Mouse (Mus musculus): ENCODE data around the gene Me1. TPM values are rescaled to one million over a fixed set of nuclear protein-coding genes. Genes with fewer than 3 reads are reported as not detected.
A peak's percentile ranks its signal among the peaks of the same experiment; 100 is the strongest.
"Not testable (repeated sequence)": the region's sequence is repeated elsewhere in the genome, so short reads cannot be mapped to it uniquely, and the experiment has no call there.

Me1 gene
- total RNA-seq, 2 experiments from 2014 or later, result 73.0 to 84.6 TPM

DNA sequence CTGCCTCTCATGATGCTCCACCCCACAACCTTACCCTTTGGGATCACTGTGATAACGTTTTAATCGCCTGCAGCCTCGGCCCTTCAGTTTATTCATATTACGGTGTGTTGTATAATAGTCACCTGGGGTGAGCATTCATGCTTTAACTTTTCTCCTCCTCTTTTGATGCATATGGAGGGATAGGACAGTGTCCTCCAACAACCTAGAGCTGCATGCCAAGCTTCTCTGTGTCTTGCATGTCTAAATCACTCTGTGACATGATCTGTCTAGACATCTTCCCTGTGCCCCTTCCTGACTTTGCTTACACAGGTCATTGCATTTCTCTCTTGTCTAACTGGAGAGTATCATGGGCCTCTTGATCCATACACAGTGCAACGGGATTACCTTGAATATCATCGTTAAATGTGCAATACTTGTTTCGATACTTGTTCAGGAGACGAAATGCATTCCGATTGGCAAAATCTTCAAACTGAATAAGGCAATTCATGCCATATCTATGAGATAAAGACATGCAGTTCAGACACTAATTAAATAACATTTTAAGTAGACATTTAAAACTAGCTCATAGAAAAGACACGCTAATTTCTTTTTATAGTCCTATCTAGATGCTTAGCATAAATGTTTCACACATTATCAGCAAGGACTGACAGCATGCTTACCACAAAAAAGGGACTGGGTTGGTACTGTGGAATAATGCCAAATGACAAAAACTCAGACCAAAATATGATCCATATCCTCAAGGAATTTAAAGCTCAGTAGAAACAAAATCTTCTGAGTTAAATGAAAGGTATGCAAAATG is 76.2 kb downstream of the Me1 start:
- DNase-seq, result no peak
- intact Hi-C loops (cut with DNase I), result no loop called here

DNA sequence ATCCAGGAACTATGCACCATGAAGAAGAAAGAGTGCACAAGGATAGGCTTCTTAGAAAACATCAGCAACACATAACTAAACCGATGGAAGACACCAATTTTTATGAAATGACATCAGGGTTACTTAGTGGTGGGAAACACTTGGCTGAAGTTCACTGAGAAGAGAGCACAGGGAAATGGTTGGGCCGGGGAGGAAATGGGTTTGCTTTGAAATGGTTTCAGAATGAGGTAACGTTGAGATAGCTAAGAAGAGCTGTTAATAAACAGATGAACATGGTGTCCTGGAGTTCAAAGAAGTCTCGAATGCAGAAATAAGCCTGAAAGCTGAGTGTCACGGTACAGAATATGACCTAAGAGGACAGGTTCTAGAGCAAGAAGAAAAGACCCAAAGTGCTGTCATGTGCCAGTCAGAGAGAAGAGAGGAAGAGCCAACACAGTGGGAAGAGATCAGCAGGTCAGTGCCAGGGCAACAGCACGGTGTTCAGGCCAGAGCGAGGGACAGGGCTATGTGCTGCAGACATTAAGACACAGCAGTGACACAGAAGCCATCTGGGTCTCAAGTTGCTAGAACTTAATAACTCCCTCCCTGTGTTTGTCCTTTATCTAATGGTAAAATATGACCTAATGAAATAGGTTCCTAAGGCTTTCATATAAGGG is 77.8 kb downstream of the Me1 start:
- intact Hi-C loops (cut with DNase I), result no loop called here

DNA sequence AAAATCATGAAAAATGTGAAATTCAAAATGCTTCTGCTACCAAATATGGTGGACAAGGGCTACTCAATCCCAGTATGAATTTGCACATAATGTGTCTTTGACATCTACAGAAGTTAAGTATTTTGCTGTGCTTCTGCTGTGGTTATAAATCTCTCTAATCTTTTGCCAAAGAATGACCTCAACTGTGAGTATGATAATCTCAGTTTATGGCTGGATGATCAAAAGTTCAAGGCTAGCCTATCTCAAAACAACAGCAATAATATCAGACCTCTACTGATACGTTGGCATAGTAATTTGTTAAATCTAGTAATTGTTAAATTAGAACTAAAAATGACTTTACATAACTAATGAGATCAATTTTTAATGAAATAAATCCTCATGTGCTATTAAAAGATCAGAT is 80.0 kb downstream of the Me1 start:
- intact Hi-C loops (cut with DNase I), result no loop called here
- DNase-seq, result no peak

More for the DNA sequence above, 77.8 kb downstream of the Me1 start:
- no peak for DNase-seq

DNA sequence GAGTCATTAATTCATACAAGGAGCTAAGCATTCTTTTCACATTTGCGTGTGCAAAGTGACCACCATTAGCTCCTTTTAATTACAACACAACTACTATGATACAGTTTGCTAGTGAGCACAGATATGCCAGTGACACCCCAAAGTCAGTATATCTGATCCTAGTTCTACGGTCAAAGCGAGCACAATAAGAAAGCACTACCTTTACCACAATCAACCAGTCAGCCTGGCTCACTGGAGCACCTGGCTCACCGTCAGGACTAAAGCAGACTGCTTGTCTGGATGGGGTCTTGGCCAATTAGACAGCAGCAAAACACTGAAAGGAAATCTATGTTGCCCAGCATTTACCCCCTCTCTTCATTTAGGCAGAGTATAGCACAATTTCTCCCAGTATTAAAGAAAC is 83.7 kb downstream of the Me1 start:
- DNase-seq, result no peak
- intact Hi-C loops (cut with DNase I), result no loop called here

DNA sequence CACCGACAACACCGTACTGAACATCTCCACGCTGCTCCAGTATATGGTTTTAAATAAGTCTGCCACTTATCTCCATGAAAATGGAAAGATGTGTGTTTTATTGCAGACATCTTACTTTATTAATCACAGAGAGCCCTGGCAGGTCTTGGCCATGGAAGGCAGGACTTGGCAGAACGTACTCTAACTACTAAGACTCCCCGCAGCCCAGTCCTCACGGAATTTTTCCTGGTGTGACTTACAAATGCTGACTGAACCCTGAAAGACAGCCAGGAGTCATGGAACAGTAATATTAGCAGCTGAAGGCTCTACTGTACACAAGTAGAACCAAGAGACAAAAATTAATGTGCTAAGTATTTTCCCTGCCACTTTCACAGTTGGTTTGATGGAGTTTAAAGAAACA is 90.0 kb downstream of the Me1 start:
- intact Hi-C loops (cut with DNase I), result loop anchor here (10.0 kb wide), 1 partner anchor 639 kb away; no protein-coding TSS in a partner anchor
- no peak for DNase-seq

DNA sequence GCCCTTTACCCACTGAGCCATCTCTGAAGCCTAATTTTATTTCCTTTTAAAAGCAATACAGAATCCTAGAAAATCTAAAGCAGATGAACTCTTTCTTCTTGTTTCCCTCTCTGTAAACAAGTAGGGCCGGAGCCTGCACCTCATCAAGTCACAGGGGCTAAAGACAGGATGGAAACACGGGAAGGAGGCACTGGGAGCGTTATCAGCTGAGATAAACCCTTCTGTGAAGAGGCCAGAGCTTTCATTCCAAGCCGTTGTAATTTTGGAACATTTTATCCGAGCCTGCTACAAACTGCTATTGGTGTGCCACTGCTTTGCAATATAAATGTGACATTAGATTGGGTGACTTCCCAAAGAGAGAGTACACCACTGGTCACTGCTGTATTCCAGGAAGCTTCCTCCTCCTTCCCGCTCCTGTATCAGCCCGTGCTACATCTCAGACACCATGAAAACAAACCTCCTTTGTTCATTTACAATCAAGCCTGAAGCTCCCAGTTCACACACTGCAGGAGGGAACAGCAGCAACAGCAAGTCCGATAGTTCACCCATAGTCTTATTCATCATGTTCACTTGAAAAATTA is 95.9 kb downstream of the Me1 start:
- intact Hi-C loops (cut with DNase I), result loop anchor here (10.0 kb wide), 1 partner anchor 645 kb away; no protein-coding TSS in a partner anchor
- DNase-seq, result no peak

DNA sequence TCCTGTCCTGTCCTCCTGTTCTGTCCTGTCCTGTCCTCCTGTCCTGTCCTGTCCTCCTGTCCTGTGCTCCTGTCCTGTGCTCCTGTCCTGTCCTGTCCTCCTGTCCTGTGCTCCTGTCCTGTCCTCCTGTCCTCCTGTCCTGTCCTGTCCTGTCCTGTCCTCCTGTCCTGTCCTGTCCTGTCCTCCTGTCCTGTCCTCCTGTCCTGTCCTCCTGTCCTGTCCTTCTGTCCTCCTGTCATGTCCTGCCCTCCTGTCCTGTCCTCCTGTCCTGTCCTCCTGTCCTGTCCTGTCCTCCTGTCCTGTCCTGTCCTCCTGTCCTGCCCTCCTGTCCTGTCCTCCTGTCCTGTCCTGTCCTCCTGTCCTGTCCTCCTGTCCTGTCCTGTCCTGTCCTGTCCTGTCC is 98.8 kb downstream of the Me1 start:
- intact Hi-C loops (cut with DNase I); DNase-seq: not testable (repeated sequence)

DNA sequence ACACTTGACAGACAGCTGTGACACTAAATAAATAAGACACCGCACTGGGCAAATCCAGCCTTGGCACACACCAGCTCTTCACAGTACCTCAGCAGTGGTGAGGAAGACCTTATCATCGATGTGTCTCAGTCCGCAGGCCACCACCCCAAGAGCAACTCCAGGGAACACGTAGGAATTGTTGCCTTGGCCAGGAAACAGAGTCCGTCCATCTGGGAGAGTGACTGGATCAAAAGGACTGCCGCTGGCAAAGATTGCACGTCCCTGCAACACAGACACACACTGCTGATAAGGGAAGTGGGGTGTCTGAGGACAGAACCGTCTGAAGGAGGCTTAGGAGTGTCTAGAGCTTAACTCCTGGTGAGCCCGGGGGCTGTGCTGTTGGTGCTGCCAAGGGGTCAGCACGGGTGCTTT is 101.4 kb downstream of the Me1 start:
- intact Hi-C loops (cut with DNase I); DNase-seq: not testable (repeated sequence)

DNA sequence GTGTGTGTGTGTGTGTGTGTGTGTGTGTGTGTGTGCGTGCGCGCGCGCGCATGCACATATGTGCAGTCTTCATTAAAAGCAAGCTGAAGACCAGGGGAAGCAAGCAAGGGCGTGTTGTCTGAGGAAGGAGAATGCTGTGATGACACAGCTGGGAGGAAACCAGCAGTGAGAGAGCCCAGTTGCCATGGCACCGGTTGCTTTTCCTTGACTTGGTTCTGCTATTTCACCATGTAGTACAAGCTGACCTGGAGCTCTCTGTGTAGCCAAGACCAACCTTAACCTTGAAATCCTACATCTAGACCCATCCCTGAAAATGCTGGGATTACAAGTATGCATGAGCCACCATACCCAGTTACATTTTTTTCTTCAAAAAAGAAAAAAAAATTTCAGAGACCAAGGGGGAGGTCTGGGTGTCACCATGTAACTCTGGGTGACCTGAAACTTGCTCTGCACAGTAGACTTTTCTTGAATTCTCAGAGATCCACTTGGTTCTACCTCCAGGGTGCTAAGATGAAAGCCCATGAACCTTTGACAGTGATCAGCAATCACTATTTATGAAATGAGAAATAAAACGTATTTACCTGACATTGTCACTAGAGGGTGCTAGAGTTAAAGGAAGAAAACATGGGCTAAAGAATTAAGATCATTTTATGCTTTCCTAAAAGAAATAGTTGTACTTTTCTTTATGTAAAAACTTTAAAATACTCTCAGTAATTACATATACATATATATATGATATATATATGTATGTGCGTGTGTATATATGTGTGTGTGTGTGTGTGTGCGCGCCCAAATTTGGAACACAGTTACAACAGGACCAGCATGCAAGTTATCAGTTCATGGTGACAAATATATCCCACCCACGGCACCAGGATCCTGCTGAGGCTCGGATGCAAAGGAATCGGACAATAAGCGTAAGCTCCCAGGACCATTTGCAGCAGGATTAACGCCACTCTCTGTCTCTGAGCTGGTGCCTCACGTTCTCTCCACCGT is 102.8 kb downstream of the Me1 start:
- intact Hi-C loops (cut with DNase I), result loop anchor here (1.0 to 2.0 kb wide), 2 partner anchors 154 to 207 kb away; no protein-coding TSS in a partner anchor
- no peak for DNase-seq

DNA sequence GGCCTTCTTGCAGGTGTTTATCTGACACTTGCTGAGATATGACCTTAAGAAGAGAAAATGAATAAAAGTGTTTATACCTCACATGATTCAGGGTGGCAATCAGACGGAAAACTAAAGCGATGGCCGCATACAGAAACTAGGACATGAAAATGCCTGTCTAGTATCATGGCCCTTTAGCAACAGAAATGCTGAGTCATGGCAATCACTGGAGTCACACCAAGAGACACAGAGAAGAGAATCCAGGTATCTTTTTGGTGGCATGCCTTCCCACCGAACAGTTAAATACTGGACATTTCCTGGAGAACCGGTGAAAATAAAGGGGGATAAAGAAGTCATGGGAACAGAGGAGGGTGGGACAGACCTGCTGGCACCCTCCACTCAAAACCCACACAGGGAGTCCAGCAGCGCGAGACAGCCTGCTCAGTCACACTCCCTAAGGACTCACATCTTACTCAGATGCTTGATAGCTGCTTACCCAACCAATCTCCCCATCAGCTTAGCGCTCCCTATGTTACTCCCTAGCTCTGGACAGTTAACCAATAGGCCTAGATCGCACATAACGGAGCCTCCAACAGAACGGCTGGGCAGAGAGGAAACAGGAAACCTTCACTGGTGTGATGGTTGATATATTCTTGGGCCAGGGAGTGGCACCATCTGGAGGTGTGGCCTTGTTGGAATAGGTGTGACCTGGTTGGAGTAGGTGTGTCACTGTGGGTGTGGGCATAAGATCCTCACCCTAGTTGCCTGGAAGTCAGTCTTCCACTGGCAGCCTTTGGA is 108.5 kb downstream of the Me1 start:
- intact Hi-C loops (cut with DNase I), result no loop called here
- no peak for DNase-seq

DNA sequence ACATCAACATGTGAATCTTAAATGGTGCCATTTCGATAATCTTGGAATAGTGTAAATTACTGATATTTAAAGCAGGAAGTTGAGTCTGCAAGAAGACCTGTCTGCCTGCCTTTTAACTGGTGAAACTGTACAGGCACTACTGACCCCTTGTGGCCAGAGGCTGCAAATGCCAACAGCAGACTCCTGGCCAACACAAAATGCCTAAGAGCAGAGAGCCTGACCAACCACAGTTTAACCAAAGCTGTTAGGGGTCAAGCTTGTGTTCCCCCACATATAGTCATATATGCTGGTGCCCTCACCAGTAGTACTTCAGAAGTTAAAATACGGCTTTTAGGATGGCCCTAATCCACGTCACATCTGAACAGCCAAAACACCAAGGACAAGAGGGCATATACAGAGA is 112.0 kb downstream of the Me1 start:
- DNase-seq, result peak; percentile 69 to 83
- intact Hi-C loops (cut with DNase I), result no loop called here

DNA sequence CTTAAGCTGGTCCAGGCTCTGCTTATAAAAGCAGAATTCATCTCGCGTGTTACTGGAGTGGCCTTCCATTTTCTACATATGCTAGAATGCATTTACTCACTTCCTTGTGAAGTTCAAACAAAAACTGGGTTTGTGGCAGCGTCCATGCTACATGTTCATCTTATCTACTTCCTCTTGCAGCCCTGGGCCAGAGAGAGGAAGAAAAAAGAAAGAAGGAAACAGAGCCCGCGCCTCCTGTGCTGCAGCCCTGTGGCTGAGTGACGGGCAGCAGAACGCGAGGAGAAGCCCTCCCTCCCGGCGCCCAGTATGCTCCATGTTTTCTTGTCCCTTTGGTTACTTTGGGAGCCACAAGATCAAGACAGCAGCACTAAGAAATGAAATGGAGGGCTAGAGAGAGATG is 116.1 kb downstream of the Me1 start:
- intact Hi-C loops (cut with DNase I), result no loop called here
- no peak for DNase-seq

DNA sequence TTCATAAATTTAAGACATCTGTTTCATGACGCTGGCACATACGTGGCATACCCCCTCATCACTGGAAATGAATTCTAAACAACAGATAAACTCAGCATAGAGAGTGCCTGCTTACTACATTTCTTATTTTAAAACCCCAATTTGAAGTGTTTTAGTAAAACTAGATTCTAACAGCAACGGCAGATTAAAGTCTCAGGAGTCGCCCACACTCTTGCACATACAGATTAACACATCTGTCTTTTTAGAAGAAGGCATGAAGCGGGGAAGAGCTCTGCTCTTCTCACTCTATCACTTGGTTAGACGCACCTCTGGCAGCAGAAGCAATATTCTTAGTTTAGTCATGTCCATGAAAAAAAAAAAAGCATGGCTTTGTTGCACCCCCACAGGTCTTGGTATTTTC is 120.6 kb downstream of the Me1 start:
- intact Hi-C loops (cut with DNase I), result loop anchor here (2.0 kb wide), 1 partner anchor 108 kb away; the partner anchor contains the start of gene Dop1a
- no peak for DNase-seq

DNA sequence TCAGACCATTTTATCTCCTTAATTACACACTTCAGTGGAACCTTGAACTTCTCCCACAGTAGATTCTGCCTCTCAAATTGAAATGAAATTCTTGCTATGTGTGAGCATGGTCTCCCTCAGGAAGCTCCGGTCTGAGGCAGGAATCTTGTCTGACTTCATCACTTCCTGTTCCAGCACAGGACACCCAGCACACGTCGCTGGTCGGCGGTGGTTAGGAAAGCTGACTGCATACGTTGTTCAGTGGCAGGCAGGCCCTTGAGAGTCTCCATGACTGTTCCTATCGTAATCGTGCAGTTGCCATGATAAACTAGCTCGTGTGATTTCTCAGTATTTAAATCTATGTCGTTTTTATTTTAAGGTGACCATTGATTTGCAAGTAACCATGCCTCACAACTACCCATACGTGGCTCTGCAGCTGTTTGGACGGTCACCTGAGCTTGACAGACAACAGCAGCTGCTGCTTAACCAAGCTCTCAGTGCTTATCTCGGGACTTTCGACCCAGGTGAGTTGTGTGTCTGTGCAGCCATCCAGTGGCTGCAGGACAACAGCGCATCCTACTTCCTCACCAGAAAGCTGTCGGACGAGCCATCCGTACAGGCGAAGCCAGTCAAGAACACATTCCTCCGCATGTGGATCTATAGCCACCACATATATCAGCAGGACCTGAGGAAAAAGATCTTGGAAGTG is 122.0 kb downstream of the Me1 start:
- intact Hi-C loops (cut with DNase I), result loop anchor here (2.0 kb wide), 1 partner anchor 107 kb away; the partner anchor contains the start of gene Dop1a
- DNase-seq, result no peak

DNA sequence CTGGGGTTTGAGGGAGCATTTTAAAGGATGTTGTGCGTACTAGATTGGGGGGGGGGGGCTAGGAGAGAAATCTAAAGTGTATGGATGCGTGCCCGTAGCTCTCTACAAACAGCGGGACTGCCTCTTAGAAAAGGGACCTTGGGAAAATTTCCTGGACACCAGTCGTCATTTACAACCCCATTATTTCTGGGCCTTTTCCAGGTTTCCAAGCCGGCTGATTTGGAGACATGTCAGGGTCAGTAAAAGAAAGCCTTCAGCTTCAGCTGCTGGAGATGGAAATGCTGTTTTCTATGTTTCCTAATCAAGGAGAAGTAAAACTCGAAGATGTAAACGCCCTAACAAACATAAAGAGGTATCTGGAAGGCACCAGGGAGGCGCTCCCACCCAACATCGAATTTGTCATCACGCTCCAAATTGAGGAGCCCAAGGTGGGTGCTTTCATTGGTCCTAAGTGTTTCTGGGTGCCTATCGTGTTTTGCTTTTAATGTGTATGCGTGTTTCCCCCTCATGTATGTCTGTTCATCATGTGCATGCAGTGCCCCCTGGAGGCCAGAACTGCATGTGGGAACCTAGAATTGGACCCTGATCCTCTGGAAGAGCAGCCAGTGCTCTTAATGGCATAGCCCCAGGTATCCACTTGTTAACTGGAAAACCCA is 123.0 kb downstream of the Me1 start:
- peak; percentile 77 to 80 for DNase-seq
- intact Hi-C loops (cut with DNase I), result no loop called here

DNA sequence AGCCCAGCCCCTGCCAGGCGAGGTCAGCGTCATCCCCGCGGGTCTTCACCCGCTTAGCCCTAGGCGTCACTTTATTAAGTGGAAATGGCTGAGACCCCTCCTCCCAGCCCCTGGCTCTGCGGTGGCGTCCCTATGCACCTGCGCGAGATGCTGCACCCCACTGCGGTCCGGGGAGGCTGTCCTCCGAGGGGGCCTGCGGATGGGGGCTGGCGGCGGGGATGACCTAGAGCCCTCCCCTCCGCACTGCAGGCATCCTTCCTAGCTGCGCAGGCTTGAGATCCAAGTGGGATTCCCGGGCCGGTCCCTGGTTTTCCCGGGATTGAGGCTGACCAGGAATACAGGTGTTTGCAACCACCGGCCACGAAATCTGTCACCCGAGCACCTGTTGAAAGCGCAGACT is 123.6 kb downstream of the Me1 start:
- intact Hi-C loops (cut with DNase I), result no loop called here
- DNase-seq, result no peak

DNA sequence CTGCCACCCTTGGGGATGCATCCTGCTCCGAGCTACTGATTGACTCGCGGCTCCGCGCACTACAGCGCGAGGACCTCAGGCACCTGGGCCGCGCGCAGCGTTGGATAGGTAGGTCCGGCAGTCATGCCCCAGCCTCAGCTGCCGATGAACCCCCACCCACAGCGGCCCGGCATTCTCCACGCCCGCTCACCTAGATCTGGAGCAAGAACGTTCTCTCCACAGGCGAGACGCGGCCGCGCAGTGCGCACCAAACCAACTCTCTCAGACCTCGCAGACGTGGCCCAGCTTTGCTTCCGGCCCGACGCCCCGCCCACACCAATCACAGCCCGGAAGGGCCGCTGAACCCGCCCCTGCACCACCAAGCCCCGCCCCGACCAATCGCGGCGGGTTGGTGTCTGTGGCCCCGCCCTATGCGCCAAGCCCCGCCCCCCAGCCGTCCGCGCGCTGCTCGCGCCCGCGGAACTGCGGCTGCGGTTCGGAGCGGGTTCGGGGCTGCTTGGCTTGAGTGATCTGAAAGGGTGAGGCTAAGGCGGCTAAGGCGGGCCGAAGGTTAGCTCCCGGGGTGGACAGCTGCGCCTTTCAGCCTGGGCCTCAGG is 124.1 kb downstream of the Me1 start, which contains the start of the genes Pgm3 and Rwdd2a:
Gene Pgm3, minus strand, starts transcription at position 303 of the 596 bp plus-strand sequence.
Gene Rwdd2a, plus strand, starts transcription at position 452 of the 596 bp plus-strand sequence.
- peak; percentile 97 for DNase-seq
- intact Hi-C loops (cut with DNase I), result no loop called here

DNA sequence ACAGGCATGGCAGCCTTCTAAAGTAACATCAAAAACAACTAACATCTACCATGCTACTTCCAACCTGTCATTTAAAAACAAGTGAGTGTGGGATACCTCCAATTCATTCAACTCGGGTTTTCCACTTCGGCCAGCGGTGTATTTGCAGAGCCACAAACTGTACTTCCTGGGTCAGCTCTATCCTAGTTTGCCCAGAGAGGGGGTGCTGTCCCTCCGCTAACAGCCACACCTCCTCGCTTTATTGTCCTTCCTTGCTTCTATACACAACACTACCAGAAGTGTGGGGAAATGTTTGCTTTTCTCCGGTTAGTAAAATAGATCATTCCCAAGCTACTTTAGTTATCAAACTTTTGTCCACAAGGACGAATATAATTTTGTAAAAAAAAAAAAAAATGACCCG is 124.8 kb downstream of the Me1 start:
- intact Hi-C loops (cut with DNase I), result no loop called here
- no peak for DNase-seq
